Mouse (Mus musculus) right cerebral cortex, postnatal 14 days (tissue): ENCODE measurements around the gene Defb35.
A peak's percentile ranks its signal among the peaks of the same experiment; 100 is the strongest.
"Not testable (repeated sequence)": the region's sequence is repeated elsewhere in the genome, so short reads cannot be mapped to it uniquely, and the experiment has no call there.

Source experiments
- DNase-seq: peaks from one replicate; pipeline ENCODE4 v3.0.0; 2022

Defb35 gene

DNA sequence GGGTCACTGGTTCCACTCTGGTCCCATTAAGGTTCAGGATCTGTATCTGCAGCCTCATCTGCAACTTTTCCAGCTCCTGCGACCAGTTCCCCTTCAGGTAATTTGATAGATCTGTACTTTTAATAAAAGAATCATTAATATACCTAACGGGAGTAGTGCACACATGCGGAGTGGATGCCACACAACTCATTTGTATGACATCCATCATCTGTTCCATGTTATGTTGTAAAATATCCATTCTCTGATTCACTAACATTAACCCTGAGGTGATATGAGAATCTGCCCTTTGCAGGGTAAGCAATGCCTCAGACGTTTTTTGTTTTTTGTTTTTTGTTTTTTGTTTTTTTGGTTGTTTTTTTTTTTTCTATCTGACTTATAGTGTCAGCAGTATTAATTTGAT is at the start of gene Defb35:
Defb35 (plus strand) TSS at position 301 of the 400 bp plus-strand sequence.
- not testable (repeated sequence) for DNase-seq

- not testable (repeated sequence) for DNase-seq
Observed at GRCm38 (mm10) chr8:21906290-21906689, 31.9 kb upstream of the Defb35 start, which contains the start of gene Defb11. Gene Defb11 (minus strand): TSS chr8:21906412.

DNA sequence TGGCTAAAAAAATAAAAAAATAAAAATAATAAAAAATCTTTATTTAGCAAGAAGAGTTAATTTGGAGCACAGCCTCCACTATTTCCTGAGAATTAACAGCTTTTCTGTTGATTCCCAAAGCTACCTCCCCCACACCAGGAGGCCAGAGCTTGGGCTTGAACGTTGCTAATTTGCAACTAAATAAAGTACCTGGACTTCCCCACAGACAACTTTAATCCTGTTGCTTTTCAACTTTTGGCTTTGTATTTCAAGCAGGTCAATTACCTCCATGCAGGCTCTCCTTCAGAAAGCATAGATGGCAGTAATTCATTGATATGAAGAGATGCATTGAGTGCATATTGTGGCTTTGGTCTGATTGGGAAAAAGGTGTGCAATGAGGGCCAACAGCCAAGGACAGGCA is 26.2 kb upstream of the Defb35 start:
- no peak for DNase-seq

DNA sequence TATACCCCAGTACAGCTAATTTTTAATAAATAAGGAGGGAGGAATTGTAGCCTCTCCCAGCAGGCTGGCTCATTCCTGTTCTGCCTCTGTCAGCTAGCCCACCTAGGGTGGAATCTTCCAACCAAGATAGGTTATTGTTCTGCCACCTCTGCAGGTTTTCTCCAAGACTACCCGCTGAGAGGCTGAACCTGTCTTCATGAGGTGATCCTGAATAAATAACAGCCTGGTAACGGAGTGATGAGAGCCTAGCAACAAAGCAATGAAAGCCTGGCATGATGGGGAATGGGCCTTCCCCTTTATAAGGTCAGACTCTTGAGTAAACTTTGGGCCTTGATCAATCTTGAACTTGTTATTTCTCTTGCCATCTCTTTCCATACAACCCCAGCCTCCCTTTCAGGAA is 25.6 kb upstream of the Defb35 start:
- DNase-seq, result no peak

DNA sequence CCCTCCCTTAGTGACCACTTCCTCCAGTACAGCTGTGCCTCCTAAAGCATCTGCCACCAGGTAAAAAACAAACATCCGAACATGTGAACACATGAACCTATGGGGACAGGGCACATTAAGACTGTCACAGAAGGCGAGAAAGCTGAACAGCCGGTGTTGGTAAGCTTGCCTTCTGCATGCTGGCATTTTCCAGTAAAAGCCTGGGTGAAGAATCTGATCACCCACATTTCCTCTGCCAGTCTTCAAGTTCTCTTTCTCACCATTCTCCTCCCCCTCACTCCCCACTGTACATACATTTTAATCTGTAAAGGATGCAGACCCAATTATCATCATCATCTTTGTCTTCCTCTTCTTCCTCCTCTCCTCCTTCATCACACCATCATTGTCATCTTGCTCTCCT is 22.5 kb upstream of the Defb35 start:
- DNase-seq, result no peak

DNA sequence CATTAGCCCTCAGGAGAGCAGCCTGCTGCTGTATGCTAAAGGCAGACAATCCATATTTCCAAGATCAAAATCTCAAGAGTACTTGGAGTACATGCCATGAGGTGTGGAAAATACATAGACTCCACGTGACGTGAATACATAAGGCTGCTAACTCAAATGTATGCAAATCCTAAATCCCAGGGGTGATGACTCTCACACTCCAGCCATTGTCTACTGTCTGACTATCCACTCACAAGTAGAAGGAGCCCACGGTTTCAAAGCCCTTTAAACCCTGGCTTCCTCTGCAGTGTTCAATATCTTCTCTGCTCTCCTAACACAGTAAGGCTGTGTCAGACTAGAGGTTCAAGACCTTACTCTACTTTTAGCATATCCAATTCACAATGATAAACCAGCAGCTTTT is 7.4 kb upstream of the Defb35 start:
- DNase-seq, result not testable (repeated sequence)

GRCm38 (mm10) chr8:21932610-21933009 is 5.5 kb upstream of the Defb35 start, which contains the start of gene Defb15:
Gene Defb15 (minus strand): TSS chr8:21932710.
- no peak for DNase-seq

DNA sequence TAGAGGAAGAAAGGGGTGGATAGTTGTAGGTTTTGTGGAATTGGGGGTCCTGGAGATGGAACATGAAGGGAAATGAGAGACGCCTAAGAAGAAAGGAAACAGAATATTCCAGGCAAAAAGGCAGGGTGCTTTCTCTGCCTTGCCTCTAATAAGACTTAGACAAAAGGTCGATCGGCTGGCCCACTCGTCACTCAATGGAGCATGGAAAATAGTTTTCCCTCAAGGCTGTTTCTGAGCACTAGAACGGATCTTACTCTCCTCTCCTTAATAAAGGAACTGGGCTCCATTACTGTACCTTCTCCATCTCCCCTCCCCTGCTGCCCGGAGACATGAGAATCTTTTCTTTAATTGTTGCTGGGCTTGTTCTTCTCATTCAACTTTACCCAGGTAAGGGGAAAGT is 8.3 kb downstream of the Defb35 start, which contains the start of gene Defb13:
Defb13 (plus strand) TSS at position 301 of the 400 bp plus-strand sequence.
- no peak for DNase-seq

GRCm38 (mm10) chr8:21947311-21948017 is 9.3 kb downstream of the Defb35 start:
- DNase-seq, result no peak

DNA sequence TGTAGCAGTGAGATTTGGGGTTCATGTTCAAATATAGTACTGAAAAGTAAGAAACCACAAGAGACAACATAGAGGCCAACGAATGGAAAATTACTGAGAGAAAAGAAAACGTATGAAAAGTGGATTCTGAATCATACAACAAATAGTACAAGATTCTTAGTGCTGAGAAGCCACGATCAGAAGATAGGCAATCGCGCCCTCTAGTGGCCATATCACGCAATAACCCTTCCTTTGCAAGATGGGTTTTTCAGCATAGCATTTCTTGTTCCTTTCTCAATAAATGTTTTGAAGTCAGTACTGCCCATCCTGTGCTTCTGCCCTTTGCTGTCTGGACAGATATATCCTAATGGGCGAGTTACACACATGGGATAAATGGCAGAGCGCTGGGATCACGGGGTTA is 17.2 kb downstream of the Defb35 start:
- DNase-seq, result peak; percentile 71

DNA sequence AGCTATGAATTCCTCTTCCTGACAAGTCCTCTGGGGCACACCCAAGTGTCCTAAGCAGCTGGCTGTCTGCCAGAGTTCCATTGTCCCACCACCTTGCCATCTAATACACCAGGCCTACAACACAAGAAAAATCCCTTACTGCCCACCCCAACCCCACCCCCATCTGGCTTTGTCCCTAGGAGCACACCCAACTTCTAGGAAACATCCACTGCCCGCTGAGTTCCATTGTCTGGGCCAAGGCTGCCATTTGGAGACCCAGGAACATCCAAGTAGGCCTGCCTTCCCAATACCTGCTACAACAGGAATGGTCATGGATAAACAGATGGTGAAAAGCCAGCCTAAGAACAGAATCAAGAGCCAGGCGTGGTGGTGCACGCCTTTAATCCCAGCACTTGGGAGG is 18.2 kb downstream of the Defb35 start:
- DNase-seq, result no peak

DNA sequence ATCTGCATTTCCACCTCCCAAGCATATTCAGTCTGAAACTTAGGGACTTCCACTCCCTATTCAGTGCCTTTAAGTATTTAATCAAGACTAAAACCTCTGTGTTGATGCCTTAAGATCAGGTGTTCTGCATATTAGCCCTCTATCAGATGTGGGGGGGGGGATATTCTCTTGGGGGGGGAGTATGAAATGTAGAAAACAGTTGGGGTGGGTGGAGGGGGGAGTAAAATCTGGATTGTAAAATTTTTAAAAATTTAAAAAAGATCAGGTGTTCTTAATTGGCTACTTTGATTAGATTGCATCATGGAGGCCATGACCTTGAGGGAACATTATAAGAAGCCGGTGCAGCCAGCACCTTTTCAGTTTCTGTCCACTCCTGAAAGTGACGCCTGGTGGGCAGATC is 20.3 kb downstream of the Defb35 start, which contains the start of gene Fam90a1a:
Fam90a1a (plus strand) TSS at position 301 of the 400 bp plus-strand sequence.
- no peak for DNase-seq

- no peak for DNase-seq
Observed at GRCm38 (mm10) chr8:21966646-21967045, 28.5 kb downstream of the Defb35 start.

- DNase-seq, result no peak
Observed at GRCm38 (mm10) chr8:21969475-21969874, 31.3 kb downstream of the Defb35 start, which contains the start of gene Ccdc70. Gene Ccdc70 (plus strand): TSS chr8:21969775.

DNA sequence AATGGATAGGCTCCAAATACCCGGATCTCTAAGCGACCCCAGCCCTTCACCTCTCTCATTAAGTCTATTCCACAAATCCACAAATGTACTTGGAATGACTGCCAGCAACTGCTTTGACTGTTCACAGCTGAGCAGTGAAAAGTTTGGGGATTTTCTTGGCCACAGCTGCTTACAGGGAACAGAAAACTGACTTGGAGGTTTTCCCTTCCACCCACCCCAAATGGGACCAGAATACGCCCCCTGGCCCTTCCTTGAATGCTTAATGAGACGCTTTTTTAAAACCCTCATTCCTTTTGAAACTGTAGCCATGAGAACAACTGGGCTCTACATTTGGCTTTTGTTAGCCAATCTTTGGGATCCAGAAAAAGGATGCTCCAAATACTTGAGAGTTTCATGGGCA is 40.0 kb downstream of the Defb35 start:
- DNase-seq, result peak; percentile 10

- DNase-seq, result no peak
Observed at GRCm38 (mm10) chr8:21981664-21982337, 43.6 kb downstream of the Defb35 start.
